Mouse (Mus musculus) cortical plate, adult 2 months (tissue): ENCODE measurements around the gene Phf21a. TPM values are rescaled to one million over a fixed set of nuclear protein-coding genes. Genes with fewer than 3 reads are reported as not detected.
A peak's percentile ranks its signal among the peaks of the same experiment; 100 is the strongest.

Experiments used
- H3K27ac ChIP-seq: fragments of 200-500 bp; 2 replicates; pipeline ENCODE4 v1.5.1; 2012; ENCODE audit warnings: low read length, control low read depth, inconsistent platforms; ENCODE audit not compliant: insufficient read depth
- H3K4me1 ChIP-seq: fragments of 200-500 bp; 2 replicates; pipeline ENCODE4 v1.6.1; 2011; ENCODE audit warnings: low read length; ENCODE audit not compliant: control insufficient read depth, insufficient read depth
- H3K4me3 ChIP-seq: fragments of 200-500 bp; 2 replicates; pipeline ENCODE4 v1.5.1; 2011; ENCODE audit warnings: mild to moderate bottlenecking, low read length, control low read depth; ENCODE audit not compliant: insufficient read depth
- CTCF ChIP-seq: fragments of 200-500 bp; IDR thresholded peaks from 2 replicates; pipeline ENCODE4 v1.5.1; 2011; ENCODE audit warnings: mild to moderate bottlenecking, control low read depth, low read length; ENCODE audit not compliant: insufficient read depth; ENCODE audit errors: extremely low read depth
- POLR2A ChIP-seq: fragments of 200-500 bp; IDR thresholded peaks from 2 replicates; pipeline ENCODE4 v1.6.1; 2011; ENCODE audit warnings: mild to moderate bottlenecking, low read length, control low read depth; ENCODE audit not compliant: insufficient read depth; ENCODE audit errors: extremely low read depth
- polyA plus RNA-seq: library from polyadenylated mRNA; depleted of rRNA; stranded (reverse); fragments of >200 nt; gene quantifications from 2 replicates; pipeline ENCODE4 v1.2.3, GENCODE M21; 2012

The Phf21a gene
- polyA plus RNA-seq, 1 experiment = 47.1 TPM

DNA sequence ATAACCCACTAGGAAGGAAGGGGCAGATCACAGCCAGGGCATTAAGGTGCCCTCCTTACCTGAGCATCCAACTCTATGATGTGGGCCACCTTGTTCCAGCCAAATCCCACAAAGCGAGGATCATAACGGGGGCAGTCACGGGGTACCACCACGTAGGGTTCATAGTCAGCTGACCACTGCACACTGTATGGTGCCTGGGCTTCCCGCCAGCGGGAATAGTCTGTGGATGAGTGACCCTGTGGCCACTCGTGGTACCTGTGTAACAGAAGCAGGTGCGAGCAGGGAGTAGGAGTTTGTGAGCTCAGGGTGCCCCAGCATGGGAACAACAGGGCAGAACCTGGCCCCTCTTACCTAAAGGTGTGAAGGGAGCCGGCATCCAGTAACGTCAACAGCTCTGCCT is 272.7 kb downstream of the Phf21a start:
- Histone ChIP-seq H3K4me3 (no peak overlapping the region), H3K4me1 (no peaks in the 10 kb centered on the region), H3K27ac (no peak overlapping the region)

DNA sequence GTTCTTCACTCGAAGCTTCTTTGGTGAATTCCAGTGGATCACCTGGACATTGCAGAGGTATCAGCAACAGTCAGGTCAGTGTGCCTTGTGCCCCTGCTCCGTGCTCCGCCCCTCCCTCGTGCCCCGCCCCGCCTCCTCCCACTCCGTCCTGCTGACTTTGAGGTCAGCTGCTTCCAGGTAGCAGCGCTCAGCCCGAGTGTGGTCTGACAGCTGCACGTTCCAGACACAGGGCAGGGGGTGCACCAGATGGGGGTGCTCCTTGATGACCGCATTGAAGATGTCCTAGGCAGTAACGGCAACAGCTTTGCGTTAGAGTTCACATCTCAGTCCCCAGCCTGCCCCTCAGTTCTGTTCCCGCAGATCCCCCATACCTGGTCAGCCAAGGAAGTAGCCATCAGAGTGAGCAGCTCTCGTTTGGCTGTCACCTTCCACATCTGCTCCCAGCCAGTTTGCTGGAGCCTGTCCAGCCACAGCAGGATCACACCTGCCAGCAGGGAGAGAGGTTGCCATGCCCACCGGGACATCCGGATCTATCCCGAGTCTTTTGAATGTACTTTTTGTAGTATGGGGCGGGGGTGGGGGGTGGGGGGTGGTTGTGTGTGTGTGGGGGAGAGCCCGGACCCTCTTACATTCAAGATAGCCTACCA is 274.6 kb downstream of the Phf21a start:
- Histone ChIP-seq H3K4me3 (no peak overlapping the region), H3K4me1 (no peaks in the 10 kb centered on the region), H3K27ac (no peak overlapping the region)
- TF ChIP-seq POLR2A = no peak
- no peak for TF ChIP-seq CTCF

More for the DNA sequence above, 272.7 kb downstream of the Phf21a start:
- TF ChIP-seq POLR2A (no peak), CTCF (no peak)

DNA sequence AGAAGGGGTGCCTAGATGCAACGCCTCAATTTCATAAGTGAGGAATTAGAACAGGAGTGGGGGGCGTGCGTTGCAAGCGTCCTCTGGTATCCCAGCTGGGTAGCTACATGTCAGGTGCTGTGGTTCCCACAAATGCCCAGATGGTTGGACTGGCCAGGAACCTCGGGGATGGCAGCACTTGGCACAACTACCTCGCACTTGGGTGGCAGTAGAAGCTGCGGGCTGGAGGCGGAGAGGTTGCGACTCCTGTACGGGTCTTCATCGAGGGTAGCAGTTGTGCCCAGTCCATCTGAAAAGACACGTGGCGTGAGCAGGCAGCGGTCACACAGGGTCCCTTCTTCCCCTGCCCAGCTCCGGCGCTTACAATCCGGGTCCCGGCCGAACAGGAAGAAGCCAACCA is 277.5 kb downstream of the Phf21a start:
- Histone ChIP-seq H3K4me1 (no peaks in the 10 kb centered on the region), H3K27ac (no peak overlapping the region), H3K4me3 (no peak overlapping the region)
- TF ChIP-seq CTCF = no peak
- TF ChIP-seq POLR2A = no peak

DNA sequence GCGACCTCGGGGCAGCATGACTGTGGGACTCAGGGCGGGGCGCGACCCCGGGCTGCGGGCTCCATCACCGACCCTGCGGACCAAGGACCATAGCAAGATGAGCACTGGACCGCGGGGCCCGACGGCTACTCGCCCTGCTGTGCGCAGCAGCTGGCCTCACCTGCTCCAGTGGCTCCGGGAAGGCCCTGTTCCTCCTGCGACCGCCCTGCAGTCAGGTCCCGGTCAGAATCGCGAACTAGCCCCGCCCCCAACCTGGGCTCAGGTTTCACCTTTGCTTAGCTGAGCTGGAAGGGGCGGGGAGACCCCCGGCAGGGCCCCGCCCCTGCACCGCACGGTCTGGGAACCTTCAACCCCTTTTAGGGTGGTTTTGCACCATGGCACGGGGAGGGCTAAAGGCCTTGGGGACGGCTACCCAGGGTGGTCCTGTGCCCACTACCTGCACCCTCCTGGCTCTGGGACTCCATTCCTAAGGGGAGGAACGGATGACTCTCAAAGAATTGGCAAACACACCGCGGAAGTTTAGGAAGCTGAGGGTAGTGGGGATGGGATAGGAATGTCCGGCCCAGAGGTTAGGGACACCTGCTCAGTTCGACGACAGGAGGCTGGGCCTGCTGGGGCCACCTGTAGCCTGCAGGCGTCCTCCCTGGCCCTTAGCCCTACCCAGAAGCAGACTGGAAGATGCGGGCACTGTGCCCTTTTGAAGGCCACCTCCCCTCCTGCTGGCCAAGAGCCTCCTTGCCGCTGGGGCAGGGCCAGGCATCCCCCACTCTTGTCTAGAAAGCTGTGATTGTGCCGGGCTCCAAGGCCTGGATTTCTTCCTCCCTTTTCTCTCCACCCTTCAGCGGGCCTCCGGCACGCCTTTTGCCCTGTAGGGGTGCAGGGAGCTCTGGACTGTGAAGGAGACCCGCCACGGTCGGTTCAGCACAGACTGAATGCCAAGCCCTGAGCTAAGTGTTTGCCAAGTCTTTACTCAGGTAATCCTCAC is 278.2 kb downstream of the Phf21a start:
- Histone ChIP-seq H3K4me3 (no peak overlapping the region), H3K4me1 (peaks cover 3% of the 10 kb centered on the region), H3K27ac (no peak overlapping the region)
- no peak for TF ChIP-seq POLR2A

DNA sequence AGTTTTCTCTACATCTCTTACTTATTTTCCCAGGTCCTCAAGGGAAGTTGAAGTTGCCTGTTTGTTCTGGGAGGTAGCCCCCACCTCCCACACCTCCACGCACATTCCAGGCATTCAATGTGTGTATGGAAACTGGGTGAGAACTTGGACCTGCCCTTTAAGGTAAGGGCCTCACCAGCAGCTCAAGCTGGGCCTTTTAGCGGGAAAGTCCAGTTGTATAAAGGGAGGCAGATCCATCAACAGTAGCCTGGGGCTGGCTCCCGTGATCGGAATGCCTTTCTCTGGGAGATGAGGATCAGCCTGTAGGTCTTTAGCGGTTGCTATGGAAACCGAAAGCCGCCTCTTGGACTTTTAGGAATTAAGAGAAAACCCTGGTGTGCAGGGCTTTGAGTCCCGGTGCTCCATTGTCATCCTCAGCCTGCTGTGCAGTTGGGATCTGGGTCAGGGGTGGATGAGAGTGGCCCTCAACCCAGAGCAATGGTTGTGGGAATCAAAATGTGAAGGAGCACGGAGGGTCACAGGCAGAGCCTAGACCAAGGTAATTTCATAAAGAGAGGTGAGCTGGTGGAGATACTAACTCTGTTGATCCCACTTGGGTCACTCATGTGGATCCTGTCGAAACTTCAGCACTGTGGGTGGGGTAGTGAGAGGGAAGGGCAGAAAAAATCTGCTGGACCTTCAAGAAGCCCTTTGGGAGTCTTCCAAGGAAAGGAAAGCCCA is 279.2 kb downstream of the Phf21a start:
- H3K27ac ChIP-seq = no peak overlapping the region
- peaks cover 5% of the 10 kb centered on the region for H3K4me1 ChIP-seq
- TF ChIP-seq CTCF (no peak), POLR2A (no peak)
- no peak overlapping the region for H3K4me3 ChIP-seq

DNA sequence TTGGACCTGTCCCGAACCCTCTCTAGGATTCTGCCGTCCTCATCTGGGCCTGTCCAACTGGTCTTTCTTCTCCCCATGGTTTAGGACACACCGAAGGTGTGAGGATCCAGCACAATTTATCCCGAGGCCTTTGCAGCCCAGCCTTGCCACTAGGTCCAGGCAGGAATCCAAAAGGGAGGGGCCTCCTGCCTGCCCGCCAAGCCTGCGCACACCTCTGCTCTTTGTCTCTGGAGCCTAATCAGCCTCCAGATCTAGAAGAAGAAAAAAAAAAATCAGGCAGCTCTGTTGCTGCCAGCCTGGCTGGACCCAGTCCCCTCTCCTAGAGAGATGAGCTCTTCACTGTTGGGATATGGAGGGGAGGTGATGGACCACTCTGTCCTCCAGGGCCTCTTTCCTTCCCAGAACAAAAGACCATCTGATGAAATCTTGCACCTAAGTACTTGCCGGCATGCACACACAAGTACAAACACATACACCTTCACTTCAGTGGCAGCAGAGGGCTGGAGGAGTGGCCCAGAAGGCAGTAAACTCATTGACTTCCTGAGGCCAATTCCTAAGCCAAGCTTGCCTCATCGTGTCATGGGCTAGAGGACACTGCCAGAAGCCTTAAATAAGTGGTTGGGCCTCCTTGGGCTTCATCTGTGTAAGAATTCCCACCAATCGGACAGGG is 280.0 kb downstream of the Phf21a start:
- Histone ChIP-seq H3K27ac (no peak overlapping the region), H3K4me1 (peaks cover 5% of the 10 kb centered on the region), H3K4me3 (no peak overlapping the region)
- TF ChIP-seq CTCF (no peak), POLR2A (no peak)

DNA sequence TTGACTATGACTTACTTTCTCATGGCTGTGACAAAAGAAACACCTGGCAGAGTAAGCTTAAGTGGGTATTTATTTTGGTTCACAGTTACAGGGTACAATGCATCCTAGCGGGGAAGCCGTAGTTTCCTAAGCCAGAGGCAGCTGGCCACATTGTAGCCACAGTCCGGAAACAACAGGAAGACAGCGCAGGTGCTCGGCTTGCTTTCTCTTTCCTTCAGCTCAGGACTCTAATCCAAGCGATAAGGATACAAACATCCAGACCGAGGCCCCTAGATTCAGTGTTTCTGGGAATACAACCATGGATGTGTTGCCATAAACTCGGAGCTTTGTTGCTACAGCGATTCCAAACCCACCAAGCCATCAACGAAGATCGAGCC is 280.5 kb downstream of the Phf21a start:
- Histone ChIP-seq H3K27ac (no peak overlapping the region), H3K4me3 (no peak overlapping the region), H3K4me1 (peaks cover 5% of the 10 kb centered on the region)
- TF ChIP-seq POLR2A (no peak), CTCF (no peak)

DNA sequence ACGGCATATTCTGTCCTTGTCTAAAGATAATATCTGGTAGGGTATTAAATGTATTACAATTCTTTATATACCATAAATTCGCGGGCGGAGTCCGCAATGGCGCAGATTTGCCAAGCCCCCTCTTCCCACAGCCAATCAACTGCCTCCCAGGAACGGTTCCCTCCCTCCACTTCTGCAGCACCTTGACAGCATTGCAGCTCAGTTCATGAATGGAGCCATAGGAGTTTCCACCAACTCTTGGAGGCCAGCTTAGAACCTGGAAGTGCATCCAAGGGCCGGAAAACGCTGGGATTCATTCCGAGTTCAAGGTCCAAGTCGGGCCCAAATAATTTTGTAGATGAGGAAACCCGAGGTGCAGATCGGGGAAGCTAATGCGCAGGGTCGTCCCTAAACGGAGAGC is 281.6 kb downstream of the Phf21a start, which contains the start of the genes Pex16 and Large2:
TSS of gene Pex16 (plus strand) at position 163 of the 400 bp plus-strand sequence.
TSS of gene Large2 (minus strand) at position 356 of the 400 bp plus-strand sequence.
- Histone ChIP-seq H3K4me3 (peak within 1 kb of the TSS; percentile 74), H3K27ac (0 out of 2 replicates have a peak within 1 kb of the TSS, but pooled peaks have one; percentile 8), H3K4me1 (peaks cover 5% of the 10 kb centered on the region)
- TF ChIP-seq CTCF = no peak
- TF ChIP-seq POLR2A = peak; percentile 73
